Mouse (Mus musculus): ENCODE data around the gene Zc3h12c.
A peak's percentile ranks its signal among the peaks of the same experiment; 100 is the strongest.

Zc3h12c gene

DNA sequence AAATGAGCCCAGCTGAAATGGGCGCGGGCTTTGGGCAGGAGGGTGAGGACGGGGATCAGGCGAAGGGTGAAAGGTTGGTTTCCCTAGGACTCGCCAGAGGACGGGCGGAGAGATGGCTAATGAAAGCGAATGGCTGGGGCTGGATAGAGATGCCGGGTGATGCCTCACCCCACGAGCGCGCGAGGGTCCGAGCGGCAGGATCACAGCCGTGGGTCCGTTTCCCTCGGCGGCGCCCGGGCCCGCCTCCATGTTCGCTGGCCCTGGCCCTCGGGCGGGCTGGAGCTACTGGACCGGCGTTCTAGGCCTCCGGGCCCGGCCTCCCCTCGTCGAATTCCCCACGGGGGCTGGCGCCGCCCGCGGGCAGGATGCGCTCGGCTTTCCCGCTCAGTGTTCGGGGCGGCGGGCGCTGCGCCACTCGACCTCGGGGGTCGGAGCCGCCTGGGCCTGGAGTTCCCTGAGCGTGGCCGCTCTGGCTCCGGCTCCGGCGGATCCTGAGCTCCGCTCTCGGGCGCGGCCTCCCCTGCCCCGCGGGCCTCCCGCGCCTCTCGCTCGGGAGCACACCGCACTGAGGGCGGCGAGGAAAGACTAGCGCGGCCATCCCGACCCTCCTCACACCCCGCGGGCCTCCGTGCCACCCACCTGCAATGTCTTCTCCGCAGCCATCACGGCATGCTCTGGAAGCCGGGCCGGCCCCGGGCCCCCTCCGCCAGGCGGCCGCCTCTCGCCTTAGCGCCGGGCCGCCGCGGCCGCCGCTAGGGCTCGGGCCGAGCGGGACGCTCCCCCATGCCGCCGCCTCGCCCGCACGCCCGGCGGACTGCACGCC, at the start of gene Zc3h12c:
Gene Zc3h12c (minus strand): TSS at position 710 of the 823 bp plus-strand sequence.
- peak; percentile 47 for DNase-seq (ENCODE audit: low read depth, low spot score)

DNA sequence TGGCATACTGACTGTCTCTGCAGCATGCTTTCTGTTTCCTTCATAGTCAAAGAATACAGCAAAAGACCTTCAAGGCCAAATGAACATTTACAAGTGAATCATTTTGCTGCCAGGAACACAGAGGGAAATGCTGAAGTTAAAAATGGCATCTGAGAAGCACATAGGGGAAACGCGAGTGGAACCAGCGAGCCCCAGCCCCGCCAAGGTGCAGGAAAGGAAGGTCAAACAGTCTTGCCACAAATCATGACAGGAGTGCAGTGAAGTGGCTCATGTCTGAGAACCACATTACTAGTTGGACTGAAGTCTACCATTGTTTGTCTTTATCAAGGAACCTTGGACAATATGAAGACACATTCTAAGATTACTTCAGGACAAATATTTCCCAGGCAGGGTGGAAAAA, 49.3 kb upstream of the Zc3h12c start:
- no peak for DNase-seq (ENCODE audit: low read depth, low spot score)

DNA sequence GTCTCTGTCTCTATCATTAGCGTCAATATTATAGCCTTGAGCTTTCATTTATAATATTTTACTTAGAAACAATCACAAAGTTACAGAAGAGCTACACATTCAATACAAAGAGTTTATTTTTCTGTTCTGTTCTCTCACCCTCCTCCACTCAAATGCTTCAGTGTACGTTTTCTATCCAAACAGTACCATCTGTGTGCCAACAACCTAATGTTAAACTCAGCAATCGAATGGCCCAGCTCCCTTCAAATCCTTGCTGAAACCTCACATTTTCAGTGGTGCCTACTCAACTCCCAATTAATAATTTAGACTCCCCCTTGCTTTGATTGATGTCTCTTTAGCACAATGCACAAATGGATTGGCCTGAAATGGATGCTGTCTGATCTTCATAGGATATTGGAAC, 46.9 kb upstream of the Zc3h12c start:
- no peak for DNase-seq (ENCODE audit: low read depth, low spot score)

DNA sequence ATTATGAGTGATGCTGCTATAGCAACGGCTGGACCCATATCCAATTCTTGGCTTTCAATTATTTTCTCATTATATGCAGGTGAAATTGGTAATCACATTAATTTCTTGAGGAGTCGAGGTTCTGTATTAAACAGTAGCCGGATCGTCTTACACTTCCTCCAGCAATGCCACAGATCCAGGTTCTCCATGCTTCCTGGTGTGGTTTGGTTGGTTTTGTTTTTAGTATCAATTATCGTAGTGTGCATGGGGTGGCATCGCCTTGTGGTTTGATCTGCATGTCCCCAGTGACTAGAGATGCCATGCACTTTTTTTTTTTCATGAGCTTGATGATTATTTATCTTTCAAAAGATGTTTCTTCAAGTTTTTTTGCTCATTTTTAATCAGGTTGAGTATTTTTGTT, 44.0 kb upstream of the Zc3h12c start:
- DNase-seq (ENCODE audit: low read depth, low spot score) = no peak

DNA sequence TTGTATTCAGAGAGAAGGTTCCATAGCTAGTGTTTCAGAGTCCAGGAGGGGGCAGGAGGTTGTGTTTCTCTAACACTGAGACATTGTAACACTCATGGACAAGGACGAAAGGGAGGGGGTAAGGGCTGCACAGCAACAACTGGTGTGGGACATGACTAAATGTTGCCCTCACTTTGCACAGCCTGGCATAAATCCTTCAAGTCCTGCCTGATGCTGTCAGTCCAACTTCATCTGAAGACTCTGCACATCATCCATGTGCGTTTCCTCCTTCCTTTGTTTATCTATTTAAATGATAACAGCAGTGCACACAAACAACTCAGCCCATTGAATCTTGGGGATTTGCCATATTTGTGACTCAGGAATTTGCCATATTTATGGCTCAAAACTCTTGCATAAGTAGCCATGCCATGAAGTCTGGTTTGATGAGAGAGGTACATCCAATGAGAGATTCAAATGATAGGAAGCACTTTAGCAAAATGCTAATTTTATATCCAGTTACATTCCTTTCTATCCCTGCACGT, 40.2 kb upstream of the Zc3h12c start:
- peak; percentile 40 for DNase-seq (ENCODE audit: low read depth, low spot score)

DNA sequence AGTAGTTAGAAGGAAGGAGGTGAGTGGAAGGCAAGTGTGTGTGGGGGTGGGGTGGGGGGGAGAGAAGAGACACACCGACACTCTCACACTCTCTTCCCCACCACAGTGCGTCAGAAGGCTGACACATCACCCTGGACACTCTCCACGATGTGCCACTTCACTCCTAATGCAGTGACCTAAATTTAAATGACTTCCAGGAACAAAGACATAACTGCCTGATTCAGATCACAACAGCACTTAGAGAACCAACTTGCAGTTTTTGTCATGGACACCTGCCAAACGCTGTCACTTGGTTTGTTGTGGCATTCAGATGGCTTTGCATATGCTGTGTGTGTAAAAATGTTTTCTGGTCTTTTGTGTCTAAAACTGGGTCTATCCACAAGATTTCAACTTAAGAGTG, 34.8 kb upstream of the Zc3h12c start:
- no peak for DNase-seq (ENCODE audit: low read depth, low spot score)

DNA sequence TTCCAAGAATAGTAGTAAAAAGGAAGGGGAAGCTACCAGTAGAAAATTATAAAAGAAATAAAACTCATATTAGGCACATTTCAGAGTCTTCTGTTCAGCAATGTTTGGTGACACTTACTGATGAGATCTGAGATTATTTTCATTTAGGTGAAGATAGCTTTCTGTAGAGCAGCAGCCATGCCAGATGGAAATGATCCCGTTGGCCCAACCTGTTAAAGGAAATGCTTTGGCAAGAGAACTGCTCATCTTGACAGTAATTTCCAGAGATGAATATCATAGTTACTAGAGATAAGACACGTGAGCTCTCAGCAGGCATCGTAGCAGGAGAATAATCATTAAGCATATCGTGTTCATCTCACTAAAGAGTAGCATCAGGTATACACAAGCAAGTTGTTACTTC, 31.9 kb upstream of the Zc3h12c start:
- no peak for DNase-seq (ENCODE audit: low read depth, low spot score)

DNA sequence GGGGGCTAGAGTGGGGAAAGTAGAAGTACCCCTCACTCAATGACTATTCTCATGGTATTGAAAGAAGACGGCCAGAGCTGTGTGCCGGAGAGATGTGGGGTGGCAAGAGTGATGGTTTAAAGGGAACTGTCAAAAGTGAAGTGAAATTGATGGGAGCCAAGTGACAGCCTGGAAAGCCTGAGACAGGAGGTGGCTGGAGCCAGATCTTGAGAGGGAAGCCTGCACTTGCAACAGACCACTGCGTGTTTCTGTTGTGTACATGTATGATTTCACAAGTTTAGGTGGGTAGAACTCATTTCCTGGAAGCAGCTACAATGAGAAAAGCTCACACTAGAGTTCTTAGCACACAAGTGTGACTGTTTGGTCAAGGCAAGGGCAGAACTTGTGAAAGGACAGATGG, 27.5 kb upstream of the Zc3h12c start:
- no peak for DNase-seq (ENCODE audit: low read depth, low spot score)

DNA sequence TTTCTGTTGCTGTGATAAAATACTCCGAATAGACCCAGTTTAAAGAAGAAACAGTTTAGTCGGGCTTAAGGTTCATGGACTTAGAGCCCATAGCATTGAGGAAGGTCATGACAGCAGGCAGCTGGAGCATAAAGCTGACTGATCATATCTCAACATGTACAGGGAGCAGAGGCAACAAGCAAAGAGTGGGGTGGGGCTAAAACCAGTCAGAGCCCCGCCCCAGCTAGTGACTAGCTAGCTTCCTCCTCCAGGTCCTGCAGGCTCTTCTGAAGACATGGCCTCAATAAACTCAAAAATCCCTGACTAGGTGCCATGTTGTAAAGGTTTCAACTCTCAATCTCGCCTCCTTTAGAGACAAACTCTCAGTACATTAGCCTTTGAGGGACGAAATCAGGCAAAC, 25.5 kb upstream of the Zc3h12c start:
- no peak for DNase-seq (ENCODE audit: low read depth, low spot score)

DNA sequence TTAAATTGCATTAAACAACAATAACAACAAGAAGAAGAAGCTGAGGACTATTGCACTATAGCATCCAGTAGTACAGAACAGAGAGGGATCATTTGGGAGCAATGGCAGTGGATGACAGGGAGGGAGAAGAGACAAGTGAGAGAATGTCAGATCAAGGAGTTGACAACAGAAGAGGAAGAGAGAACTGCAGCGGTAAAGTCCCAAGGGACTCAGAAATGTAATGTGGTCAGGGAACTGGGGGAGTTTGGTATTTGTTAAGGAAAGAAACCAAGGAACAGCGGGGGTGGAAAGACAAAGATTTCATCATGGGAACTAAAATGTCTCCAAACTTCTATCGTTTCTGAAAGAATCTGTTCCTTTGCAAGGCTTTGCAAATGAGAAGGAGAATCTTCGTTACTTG, 22.5 kb upstream of the Zc3h12c start:
- no peak for DNase-seq (ENCODE audit: low read depth, low spot score)

DNA sequence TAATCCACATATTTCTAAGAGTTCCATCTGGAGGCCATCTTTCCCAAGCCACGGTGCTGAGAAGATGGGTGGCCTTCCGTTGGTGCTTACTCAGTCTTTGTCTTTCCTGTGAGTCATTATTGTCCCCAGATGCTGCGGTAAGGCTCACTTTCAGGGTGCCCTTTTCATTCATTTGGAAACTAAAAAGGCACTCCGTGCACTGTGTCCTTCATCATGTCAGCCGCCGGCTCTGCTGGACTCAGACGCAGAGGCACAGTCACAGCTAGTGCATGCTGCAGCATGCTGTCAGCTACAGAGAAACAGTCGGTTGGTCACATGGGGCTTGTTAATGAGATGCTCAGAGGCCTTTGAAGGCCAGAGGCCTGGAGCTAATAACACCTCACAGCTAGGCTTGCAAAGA, 19.7 kb upstream of the Zc3h12c start:
- peak; percentile 34 for DNase-seq (ENCODE audit: low read depth, low spot score)

DNA sequence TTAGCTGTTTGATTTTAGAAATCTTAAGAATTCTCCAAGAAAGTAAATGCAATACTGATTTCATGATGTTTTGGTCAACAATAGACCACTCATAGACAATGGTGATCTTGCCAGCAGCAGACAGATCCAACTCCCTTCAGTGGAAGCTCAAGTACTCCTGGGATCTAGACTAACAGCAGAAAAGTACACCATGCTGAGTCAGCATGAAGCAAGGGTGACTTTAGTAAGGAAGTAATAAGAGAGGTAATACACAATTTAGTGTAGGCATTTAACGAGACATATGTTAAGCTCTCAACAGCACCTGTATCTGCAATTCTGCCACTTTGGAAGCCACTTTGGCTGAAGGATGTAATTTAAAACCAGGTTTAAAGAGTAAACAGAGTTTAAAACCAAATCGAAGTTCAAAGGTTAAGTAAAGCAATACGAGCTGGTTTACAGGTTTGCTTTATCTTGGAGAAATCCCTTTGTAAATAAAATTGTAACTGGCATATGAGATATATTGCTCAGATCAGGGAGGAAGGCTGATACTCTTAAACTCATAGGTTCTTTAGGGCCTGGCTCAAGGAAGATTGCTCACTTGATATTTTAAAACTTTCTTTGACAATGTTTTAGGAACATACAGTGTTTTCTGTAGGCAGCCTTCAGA, 18.0 kb upstream of the Zc3h12c start:
- no peak for DNase-seq (ENCODE audit: low read depth, low spot score)

DNA sequence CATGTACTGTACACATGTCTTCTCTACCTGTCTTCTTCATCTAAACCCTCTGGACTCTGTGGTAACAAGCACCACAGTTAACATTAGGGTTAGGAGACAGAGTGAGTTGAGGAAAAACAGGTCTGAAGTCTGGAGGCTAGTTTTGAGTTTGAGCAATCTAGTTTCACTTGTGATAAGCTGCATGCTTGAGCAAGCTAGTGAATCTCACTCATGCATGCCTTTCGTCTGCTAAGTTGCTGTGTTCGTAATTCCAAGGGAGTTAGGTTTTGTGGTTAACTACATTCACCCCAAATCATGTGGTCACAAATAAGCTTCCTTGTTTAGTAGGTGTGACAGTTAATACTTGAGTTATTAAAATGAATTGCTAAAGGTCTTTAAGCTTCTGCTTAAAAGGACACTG, 13.0 kb upstream of the Zc3h12c start:
- no peak for DNase-seq (ENCODE audit: low read depth, low spot score)

DNA sequence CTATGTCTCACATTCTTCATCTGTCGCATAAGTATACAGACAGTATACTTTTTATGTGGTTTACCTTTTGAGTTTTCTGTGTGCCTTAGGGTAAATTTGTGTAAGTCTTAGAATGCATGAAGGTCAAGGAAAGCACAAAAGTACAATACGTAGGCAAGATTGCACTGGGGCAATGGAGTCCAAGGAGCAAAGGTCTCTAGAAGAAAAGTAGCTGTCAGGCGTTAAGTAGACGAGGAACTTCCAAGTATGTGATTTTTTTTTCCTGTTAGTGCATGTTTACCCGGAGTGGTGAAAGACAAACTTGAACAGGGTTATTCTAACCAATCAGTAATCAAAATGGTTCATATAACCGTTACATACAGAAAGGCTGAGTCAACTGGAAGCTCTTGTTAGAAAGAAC, 12.5 kb upstream of the Zc3h12c start:
- DNase-seq (ENCODE audit: low read depth, low spot score) = no peak

DNA sequence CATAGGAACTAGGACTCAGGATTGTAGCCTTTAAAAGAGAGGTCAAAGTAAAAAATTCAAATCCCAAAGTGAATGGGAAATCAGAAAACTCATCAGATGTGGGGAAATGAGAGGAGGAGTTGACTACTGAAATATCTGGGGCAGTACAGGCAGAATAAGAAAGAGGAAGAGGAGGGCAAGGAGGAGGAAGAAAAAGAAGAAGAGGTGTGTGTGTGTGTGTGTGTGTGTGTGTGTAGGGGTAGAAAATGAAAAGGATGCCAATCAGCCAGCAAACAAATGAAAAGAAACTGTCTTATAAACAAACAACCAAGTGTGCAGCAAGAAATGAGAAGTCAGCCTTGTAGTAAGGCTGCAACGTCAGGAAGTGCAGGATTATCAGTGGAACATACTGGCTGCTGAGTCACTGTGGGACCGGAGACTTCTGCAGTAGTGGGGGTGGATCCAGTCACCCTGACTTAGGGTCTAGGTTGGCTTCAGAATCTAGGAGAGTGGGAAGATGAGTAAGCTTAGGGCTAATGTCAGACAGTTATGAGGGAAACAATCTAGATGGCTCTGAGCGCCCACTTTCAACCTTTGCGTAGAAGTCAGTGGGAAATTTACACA, 7.0 kb upstream of the Zc3h12c start:
- peak; percentile 14 for DNase-seq (ENCODE audit: low read depth, low spot score)

DNA sequence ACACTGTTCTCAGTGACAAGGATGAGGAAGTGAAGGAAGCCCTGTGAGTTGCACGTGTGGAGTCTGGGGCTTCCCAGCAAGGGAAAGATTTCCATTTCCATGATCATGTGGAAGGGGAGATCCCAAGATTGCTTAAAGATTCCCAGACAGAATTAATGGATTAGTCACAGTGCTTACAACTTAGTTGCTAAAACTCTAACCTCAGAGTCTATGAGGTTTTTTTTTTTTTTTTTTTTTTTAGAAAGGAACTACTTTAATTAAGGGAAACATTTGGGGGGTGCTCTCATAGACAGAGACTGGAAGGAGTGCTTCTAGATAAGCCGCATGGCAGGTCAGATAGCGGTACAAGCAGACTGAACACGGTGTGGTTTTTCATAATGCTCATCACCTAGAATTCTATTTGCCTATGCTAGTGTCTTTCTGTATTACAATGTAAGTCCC, 6.3 kb upstream of the Zc3h12c start:
- no peak for DNase-seq (ENCODE audit: low read depth, low spot score)

DNA sequence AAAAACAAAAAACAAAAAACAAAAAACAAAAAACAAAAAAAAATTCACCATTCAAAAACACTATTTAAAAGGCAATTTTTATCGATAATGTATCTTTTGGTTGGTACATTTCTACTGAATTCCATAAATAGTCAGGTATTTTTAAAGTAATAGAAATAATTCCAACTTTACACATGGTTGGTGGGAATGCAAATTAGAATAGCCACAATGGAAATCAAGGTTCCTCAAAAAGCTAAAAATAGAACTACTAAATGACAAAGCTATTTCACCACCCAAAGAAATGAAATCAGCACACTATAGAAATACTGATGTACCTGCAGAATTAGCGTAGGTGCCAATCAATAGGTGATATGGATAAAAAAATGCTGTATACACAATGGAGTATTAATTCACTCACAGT, 5.6 kb upstream of the Zc3h12c start:
- no peak for DNase-seq (ENCODE audit: low read depth, low spot score)

DNA sequence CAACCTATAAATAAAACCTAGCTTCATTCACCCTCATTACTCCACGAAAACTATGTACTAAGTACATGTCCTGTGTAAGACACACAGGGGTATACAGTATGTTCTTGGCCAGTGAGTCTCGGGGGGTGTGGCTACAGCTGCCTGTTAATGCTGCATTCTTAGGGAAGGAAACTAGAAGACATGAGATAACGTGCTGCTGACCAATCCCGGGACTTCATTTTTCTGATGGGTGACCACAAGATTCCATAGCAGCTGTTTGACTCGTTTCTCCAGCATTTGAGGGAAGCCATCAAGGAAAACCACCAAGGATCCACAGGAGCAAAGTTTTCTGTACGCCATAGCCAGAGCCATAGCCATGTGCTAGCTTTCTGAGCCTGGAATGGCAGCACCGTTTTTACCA, 4.2 kb upstream of the Zc3h12c start:
- peak; percentile 27 for DNase-seq (ENCODE audit: low read depth, low spot score)

DNA sequence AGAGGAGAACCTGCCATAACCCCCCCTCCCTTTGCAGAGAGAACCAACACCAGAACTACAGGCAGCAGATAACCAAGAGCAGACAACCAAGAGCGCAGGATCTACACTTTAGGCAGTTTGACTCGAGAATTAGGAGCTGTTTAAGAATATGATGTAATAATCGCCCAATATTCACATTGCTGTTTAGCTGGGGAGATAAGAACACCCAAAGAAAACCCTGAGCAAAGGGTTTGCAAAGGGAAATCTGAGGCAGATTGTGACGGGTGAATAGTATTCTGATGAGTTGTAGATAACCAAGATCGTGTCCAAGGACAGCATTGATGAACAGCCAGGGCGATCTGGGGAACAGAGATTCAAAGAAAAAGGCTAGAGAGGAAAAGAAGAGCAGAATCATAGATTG, 2.3 kb upstream of the Zc3h12c start:
- DNase-seq (ENCODE audit: low read depth, low spot score) = no peak

DNA sequence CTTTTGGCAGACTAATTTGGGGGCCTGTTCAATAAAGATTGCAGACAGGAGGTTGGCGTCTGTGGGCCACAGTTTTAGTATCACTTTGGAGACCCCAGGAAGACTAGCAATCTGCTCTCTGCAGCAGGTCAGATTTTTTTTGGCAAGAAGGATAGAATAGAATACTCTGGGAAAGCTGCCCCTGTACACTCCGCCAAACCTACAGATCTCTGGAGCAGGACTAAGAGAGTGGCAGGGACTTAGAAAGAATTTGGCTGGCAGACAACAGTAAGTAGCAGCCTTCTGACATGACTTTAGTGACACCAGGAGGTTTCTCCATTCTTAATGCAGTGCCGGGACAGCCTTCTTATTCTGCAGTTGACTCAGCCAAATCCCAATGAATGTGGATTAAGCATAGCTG, 1.8 kb upstream of the Zc3h12c start:
- no peak for DNase-seq (ENCODE audit: low read depth, low spot score)

DNA sequence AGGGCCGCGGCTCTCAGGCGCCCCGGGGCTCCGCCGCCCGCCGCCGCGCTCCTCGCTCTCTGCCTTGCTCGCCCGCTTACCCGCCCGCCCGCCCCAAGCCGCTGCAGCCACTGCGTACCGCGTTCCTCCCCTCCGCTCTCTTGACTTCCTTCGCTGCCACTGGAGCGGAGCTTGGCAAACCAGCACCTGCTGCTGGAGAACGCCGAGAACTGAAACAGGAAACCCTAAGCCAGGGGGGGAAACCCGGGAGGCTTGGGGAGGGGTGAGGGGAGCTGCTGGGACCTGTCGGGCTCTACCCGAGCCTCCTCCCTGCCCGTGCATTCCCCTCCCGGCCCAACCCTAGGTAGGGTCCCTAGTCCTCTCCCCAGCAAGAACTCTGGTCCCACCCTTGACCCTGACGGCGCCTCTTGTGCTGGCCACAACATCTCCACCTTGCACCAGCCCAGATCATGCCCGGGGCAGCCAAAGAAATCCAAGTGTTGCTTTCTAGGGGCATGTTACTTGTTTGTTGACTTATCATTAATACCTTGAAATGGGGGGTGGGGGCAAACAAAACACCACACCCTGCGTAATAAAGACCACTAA, 406 bp upstream of the Zc3h12c start:
- DNase-seq (ENCODE audit: low read depth, low spot score) = peak; percentile 75

DNA sequence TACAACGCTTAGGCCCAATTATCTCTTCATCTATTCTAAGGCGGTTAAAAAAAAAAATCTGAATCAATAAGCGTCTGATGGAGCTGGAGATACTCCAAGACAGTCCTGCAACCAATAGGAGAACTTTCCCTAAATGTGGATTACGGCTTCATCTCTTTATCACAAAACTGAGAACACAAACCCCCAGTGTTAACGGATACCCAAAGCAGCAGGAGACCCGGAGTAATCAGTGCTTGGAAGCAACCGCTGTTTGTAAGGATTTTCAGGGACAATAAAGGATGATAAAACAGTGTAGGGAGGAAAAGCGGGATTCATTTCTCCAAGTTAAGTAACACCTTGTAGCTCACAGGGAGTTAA, 888 bp downstream of the Zc3h12c start:
- DNase-seq (ENCODE audit: low read depth, low spot score) = peak; percentile 58
